Comparison of ENCODE assay signal across 14 mouse cellular contexts in the genomic region with DNA sequence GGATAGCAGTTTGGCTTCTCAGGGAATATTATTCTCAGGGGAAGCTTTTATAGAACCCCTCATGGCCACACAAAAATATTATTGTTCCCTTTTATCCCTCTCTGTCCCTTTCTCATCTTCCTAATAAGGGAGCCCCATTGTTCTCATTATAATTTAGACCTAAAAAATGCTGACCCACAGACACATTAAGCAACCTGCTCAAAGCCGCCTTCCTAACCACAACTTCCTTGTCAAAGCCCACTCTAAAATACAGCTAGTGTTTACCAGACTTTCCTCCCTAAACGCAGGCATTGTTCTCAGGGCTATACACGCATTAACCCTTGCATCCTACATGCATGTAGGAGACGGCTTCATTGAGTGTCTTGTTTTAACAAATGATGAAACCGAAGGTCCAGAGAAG.
"Had no signal": no experiment of that assay in that cellular context is flagged by ENCODE, and none has a peak within 500 bp of the region (broad histone marks: within the 10 kb centered on the region; RNA-seq: fewer than 3 reads in every experiment).

No protein-coding gene starts in this region.

- ATAC-seq: intestine, embryonic 16.5 days; lung, postnatal 0 days had no signal

- DNase-seq: kidney, adult 18-20 months; kidney, adult 9 months; kidney, postnatal 14 days; kidney, postnatal 4 days; liver; liver, embryonic 13.5 days; right cerebral cortex, adult 18-20 months; right cerebral cortex, postnatal 14 days; right cerebral cortex, postnatal 4 days; thymus, adult 2 months; thymus, postnatal 14 days; thymus, postnatal 4 days had no signal
